Mouse (Mus musculus) midbrain, embryonic 14.5 days (tissue): Measurements from ENCODE around the gene Frem1. TPM values are rescaled to one million over a fixed set of nuclear protein-coding genes. Genes with fewer than 3 reads are reported as not detected.

Experiments used
- ATAC-seq: fragments of 200-750 bp; cut with Nextera tagmentation; 2 replicates; pipeline ENCODE4 v1.8.0; 2017; ENCODE audit warnings: moderate number of reproducible peaks, moderate library complexity; ENCODE audit not compliant: low FRiP score, low TSS enrichment
- DNase-seq: peaks from one replicate; pipeline ENCODE4 v3.0.0-alpha.2; 2015
- H3K27ac ChIP-seq: fragments of 300-500 bp; sonication (generic); replicated peaks from 2 replicates; pipeline ENCODE4 v1.5.1; 2014; ENCODE audit warnings: mild to moderate bottlenecking, low read depth, low read length, moderate library complexity
- H3K27me3 ChIP-seq: fragments of 300-500 bp; sonication (generic); 2 replicates; pipeline ENCODE4 v1.6.1; 2014; ENCODE audit warnings: low read length, control low read depth, mixed read lengths; ENCODE audit not compliant: control insufficient read depth, insufficient read depth
- H3K36me3 ChIP-seq: fragments of 300-500 bp; sonication (generic); 2 replicates; pipeline ENCODE4 v1.6.1; 2014; ENCODE audit warnings: low read length, control low read depth; ENCODE audit not compliant: control insufficient read depth, insufficient read depth
- H3K4me1 ChIP-seq: fragments of 300-500 bp; sonication (generic); 2 replicates; pipeline ENCODE4 v1.6.1; 2014; ENCODE audit warnings: mild to moderate bottlenecking, antibody characterized with exemption, low read length, control low read depth; ENCODE audit not compliant: control insufficient read depth, insufficient read depth
- H3K4me2 ChIP-seq: fragments of 300-500 bp; sonication (generic); 2 replicates; pipeline ENCODE4 v1.6.1; 2014; ENCODE audit warnings: mild to moderate bottlenecking, low read length, moderate library complexity
- H3K4me3 ChIP-seq: fragments of 300-500 bp; sonication (generic); replicated peaks from 2 replicates; pipeline ENCODE4 v1.5.1; 2014; ENCODE audit warnings: low read depth, low read length
- H3K9ac ChIP-seq: fragments of 300-500 bp; sonication (generic); replicated peaks from 2 replicates; pipeline ENCODE4 v1.6.1; 2014; ENCODE audit warnings: mild to moderate bottlenecking, low read length, moderate library complexity
- H3K9me3 ChIP-seq: fragments of 300-500 bp; sonication (generic); 2 replicates; pipeline ENCODE4 v1.6.1; 2016; ENCODE audit warnings: low read length, control low read depth, mixed read lengths; ENCODE audit not compliant: control insufficient read depth
- WGBS: fragments of 180-500 bp; shearing (Covaris S2); extraction: QIAGEN DNeasy Blood & Tissue Kit; methylation state at CpG from one replicate; pipeline ENCODE4 v1.1.7; 2014; 5-methylcytosine and 5-hydroxymethylcytosine counted together
- polyA plus RNA-seq: library from polyadenylated mRNA; unstranded; fragments of >200 nt; fragmentation: Nextera tagmentation; extraction: Ambion mirVana; gene quantifications from 2 replicates; pipeline ENCODE4 v1.2.1, GENCODE M21; 2014

Frem1 gene
- polyA plus RNA-seq, 1 experiment from 2014 or later, result 2.9 TPM

GRCm38 (mm10) chr4:83046069-83046468 lies 6.1 kb downstream of the Frem1 start:
- Histone ChIP-seq H3K27me3 (no peaks in the 10 kb centered on the region), H3K4me2 (no peak overlapping the region), H3K36me3 (no peaks in the 10 kb centered on the region), H3K9ac (no peak overlapping the region), H3K4me3 (no peak overlapping the region), H3K9me3 (no peaks in the 10 kb centered on the region), H3K4me1 (peaks cover 2% of the 10 kb centered on the region; the same call in 1 of the 2 replicates), H3K27ac (no peak overlapping the region)
- DNase-seq (no peak), ATAC-seq (no peak)
- WGBS, result 68% methylated on average over 3 of the region's 3 CpGs

- H3K4me3 ChIP-seq, result no peak overlapping the region
- no peaks in the 10 kb centered on the region for H3K36me3 ChIP-seq
- no peak overlapping the region for H3K4me2 ChIP-seq
- DNase-seq (no peak), ATAC-seq (no peak)
- no peak overlapping the region for H3K9ac ChIP-seq
- H3K9me3 ChIP-seq, result no peaks in the 10 kb centered on the region
- H3K27ac ChIP-seq, result no peak overlapping the region
- WGBS, result 50% methylated on average over 6 of the region's 6 CpGs
- no peaks in the 10 kb centered on the region for H3K4me1 ChIP-seq
- no peaks in the 10 kb centered on the region for H3K27me3 ChIP-seq
Measured at GRCm38 (mm10) chr4:83045266-83045665, 6.9 kb downstream of the Frem1 start.

GRCm38 (mm10) chr4:83040780-83041179 lies 11.4 kb downstream of the Frem1 start:
- Histone ChIP-seq H3K9me3 (no peaks in the 10 kb centered on the region), H3K4me2 (no peak overlapping the region), H3K36me3 (no peaks in the 10 kb centered on the region), H3K4me1 (no peaks in the 10 kb centered on the region), H3K27ac (no peak overlapping the region), H3K4me3 (no peak overlapping the region), H3K9ac (no peak overlapping the region), H3K27me3 (no peaks in the 10 kb centered on the region)
- ATAC-seq (no peak), DNase-seq (no peak)
- 50% methylated on average over 3 of the region's 3 CpGs for WGBS

GRCm38 (mm10) chr4:83032780-83033179 lies 19.4 kb downstream of the Frem1 start:
- ATAC-seq, result no peak
- DNase-seq, result no peak
- Histone ChIP-seq H3K4me1 (no peaks in the 10 kb centered on the region), H3K27me3 (no peaks in the 10 kb centered on the region), H3K27ac (no peak overlapping the region), H3K4me3 (no peak overlapping the region), H3K9ac (no peak overlapping the region), H3K9me3 (no peaks in the 10 kb centered on the region), H3K4me2 (no peak overlapping the region), H3K36me3 (no peaks in the 10 kb centered on the region)
- 22% methylated on average over 1 of the region's 1 CpGs for WGBS

- ATAC-seq, result no peak
- H3K9ac ChIP-seq, result no peak overlapping the region
- H3K9me3 ChIP-seq, result no peaks in the 10 kb centered on the region
- H3K4me3 ChIP-seq, result no peak overlapping the region
- H3K27me3 ChIP-seq, result no peaks in the 10 kb centered on the region
- H3K27ac ChIP-seq, result no peak overlapping the region
- no peaks in the 10 kb centered on the region for H3K4me1 ChIP-seq
- no peak for DNase-seq
- no peak overlapping the region for H3K4me2 ChIP-seq
- no peaks in the 10 kb centered on the region for H3K36me3 ChIP-seq
- 48% methylated on average over 3 of the region's 3 CpGs for WGBS
Measured at GRCm38 (mm10) chr4:83031591-83031990, 20.5 kb downstream of the Frem1 start.

GRCm38 (mm10) chr4:83030097-83030496 lies 22.0 kb downstream of the Frem1 start:
- 90% methylated on average over 6 of the region's 6 CpGs for WGBS

GRCm38 (mm10) chr4:83020759-83021555 lies 31.2 kb downstream of the Frem1 start:
- DNase-seq, result peak; percentile 50
- no peaks in the 10 kb centered on the region for H3K27me3 ChIP-seq
- H3K27ac ChIP-seq, result peak overlapping the region; percentile 45; the same call in 1 of the 2 replicates
- no peak overlapping the region for H3K4me2 ChIP-seq
- H3K4me1 ChIP-seq, result peaks cover 13% of the 10 kb centered on the region; the same call in 1 of the 2 replicates
- H3K9me3 ChIP-seq, result no peaks in the 10 kb centered on the region; the same call in 1 of the 2 replicates
- no peak overlapping the region for H3K4me3 ChIP-seq
- H3K36me3 ChIP-seq, result no peaks in the 10 kb centered on the region
- H3K9ac ChIP-seq, result no peak overlapping the region; the same call in 1 of the 2 replicates
- 36% methylated on average over 15 of the region's 15 CpGs for WGBS
- no peak for ATAC-seq

More at GRCm38 (mm10) chr4:83030097-83030496, 22.0 kb downstream of the Frem1 start:
- H3K4me1 ChIP-seq, result no peaks in the 10 kb centered on the region
- no peak overlapping the region for H3K4me2 ChIP-seq
- no peak for DNase-seq
- no peaks in the 10 kb centered on the region for H3K27me3 ChIP-seq
- no peaks in the 10 kb centered on the region; the same call in 1 of the 2 replicates for H3K9me3 ChIP-seq
- no peaks in the 10 kb centered on the region for H3K36me3 ChIP-seq
- no peak overlapping the region for H3K4me3 ChIP-seq
- no peak overlapping the region for H3K27ac ChIP-seq
- ATAC-seq, result no peak
- H3K9ac ChIP-seq, result no peak overlapping the region

- H3K36me3 ChIP-seq, result no peaks in the 10 kb centered on the region
- H3K27ac ChIP-seq, result no peak overlapping the region
- H3K9ac ChIP-seq, result no peak overlapping the region
- no peak overlapping the region for H3K4me3 ChIP-seq
- 51% methylated on average over 8 of the region's 8 CpGs for WGBS
- H3K9me3 ChIP-seq, result no peaks in the 10 kb centered on the region
- ATAC-seq, result no peak
- no peak overlapping the region for H3K4me2 ChIP-seq
- no peak for DNase-seq
- peaks cover 13% of the 10 kb centered on the region; the same call in 1 of the 2 replicates for H3K4me1 ChIP-seq
- no peaks in the 10 kb centered on the region for H3K27me3 ChIP-seq
Measured at GRCm38 (mm10) chr4:83018111-83019105, 33.7 kb downstream of the Frem1 start.
